Mouse (Mus musculus): Measurements from ENCODE around the gene Erich3.

The Erich3 gene

DNA sequence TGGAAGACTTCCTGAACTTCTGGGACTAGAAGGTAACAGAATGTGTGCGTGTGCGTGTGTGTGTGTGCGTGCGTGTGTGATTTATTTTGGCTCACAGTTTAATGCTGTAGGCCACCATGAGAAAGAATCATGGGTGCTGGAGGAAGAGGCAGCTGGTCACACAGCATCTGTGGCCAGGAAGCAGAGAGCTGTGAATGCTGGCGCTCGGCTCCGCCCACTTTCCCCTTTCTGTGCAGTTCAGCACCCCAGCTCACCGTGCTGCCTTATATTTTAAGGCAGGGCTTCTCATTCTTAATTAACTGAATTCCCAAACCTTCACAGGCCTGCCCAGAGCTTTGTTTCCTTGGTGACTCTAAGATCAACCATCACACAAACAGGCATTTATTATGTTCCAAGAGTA is 9.7 kb downstream of the Erich3 start:
- DNase-seq (ENCODE audit: low read depth in 1 of 2, low spot score in 2 of 2): no peak

DNA sequence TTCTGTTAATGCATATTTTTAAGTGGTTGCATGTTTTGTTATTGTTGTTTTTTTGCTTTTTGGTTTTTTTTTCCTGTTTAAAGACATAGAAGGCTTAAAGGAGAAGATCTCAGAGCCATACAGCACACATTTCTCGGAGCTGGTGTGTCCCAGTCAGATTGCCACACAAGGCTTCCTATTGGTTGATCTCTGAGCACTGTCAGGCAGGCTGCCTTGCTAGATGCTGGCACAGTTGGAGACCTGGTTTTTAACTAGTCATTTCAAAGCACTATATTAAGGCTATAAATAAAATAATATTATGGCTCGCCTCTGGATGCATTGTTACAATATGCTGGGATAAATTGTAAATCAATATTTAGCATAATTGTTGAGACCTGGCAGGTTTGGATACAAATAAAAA is 18.9 kb downstream of the Erich3 start:
- DNase-seq (ENCODE audit: low read depth in 1 of 2, low spot score in 2 of 2): no peak

DNA sequence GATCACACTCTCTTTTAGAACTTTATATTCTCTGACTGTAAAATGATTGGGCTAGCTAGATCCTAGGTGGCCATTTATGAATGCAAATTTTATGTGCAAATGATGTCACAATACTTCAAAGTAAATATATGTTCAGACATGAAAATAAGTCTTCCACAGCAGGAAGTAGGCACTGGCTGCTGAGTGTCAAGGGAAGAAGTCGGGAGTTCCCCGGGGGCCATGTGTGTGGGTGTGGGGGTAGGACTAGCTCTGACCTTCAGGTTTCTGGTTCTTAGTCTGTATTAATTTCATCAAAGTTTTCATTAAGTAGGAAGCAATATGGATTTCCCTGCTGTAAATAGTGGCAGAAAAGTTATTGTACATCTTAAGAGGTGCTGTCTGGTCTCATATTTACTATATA is 20.0 kb downstream of the Erich3 start:
- DNase-seq (ENCODE audit: low read depth in 1 of 2, low spot score in 2 of 2): no peak

DNA sequence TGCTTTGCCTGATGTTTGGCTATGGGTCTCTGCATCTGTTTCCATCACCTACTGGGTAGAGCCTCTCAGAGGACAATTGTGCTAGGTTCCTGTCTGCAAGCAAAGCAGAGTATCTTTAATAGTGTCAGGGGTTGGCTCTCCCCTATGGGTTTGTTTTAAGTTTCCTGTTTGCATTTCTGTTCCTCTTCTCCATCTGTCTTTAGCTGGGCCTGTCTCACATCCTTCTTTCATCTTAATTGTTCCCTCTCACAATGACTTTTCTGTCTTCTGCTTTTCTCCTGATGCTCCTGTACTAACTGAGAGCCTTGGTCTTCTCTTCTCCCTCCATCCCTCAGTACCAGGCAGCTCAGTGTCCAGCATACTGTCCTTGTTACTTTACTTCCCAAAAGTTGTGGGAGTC is 26.6 kb downstream of the Erich3 start:
- DNase-seq (ENCODE audit: low read depth in 1 of 2, low spot score in 2 of 2): no peak

DNA sequence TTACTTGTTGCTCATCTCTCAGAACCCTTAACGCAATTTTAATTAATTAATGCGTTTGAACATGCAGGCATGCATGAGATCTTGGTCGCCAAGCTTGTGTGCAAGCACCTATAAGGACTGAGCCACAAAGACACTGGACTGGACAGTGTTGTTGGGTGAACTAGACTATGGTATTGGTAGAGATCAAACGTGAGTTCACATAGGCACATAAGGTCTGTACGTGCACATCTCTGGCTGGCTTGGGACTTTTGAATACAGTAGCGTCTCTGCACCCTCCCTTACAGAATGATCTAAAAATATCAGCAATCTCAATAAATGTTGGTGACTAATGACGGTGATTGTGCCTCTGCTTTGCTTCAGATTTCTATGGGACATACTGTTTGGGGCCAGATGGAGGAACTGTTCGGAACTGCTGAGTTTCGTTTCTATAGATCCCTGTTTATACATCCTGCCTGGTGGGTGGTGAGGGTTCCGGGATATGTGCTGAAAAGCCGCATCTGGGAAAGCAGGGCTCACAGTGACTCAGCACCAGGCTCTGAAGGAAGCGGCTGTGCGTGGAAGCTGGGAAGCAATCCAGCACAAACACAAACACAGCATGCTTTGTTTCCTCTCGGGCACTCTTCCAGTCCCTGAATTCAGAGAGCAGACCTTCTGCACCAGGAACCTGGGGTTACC is 28.4 kb downstream of the Erich3 start:
- DNase-seq (ENCODE audit: low read depth in 1 of 2, low spot score in 2 of 2): no peak

DNA sequence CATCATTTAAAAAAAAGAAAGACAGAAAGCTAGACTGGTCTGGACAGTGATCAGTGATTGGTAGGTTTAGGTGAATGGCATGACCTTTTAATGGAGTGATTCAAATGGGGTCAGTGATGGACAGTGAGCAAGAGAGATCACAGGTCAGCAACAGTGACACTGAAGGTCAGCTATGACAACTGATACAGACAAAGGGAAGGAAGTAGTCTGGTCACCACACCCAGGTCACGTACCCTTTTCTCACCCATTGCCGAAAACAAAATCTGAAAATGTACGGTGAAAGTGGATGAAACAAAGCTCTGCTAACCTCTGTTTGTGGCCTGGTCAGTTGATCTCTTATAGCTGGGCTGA is 28.9 kb downstream of the Erich3 start:
- DNase-seq (ENCODE audit: low read depth in 1 of 2, low spot score in 2 of 2): no peak

DNA sequence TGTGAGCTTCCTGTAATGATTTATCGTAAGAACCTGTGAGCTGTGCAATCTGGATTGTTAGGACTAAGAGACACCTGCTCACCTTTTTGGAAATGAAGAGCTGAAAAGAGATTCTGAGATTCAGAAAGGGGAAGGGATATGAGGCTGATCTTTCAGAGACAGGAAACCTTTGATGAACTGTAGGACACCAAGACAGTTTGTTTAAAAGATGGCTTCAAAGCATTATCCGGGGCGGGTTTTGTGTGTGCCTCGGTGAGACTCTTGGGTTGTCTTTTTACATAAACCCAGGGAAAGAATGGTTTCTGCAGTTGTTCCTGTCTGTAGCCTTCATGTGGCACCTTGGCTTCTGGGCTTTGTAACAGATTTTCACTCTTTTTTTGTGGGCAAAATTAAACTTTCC is 30.2 kb downstream of the Erich3 start:
- DNase-seq (ENCODE audit: low read depth in 1 of 2, low spot score in 2 of 2): no peak

DNA sequence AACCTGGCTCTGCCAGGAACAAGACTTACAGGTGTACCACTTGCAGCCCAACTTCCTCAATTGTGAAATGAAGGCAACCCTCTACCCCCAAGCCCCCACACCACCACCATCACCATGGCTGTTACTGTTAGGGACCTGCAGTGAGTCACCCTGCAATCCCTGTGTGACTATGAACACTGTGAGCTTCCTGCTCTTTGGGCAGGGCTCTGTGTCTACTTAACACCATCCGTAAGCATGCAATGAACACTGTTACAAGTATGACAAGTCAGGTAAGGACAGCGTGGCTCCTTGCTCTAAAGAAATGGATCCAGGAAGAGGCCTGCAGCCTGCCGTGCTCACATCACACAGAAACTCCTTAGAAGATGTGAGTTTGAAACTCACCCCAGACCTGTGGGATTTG is 33.0 kb downstream of the Erich3 start:
- no peak for DNase-seq (ENCODE audit: low read depth in 1 of 2, low spot score in 2 of 2)

DNA sequence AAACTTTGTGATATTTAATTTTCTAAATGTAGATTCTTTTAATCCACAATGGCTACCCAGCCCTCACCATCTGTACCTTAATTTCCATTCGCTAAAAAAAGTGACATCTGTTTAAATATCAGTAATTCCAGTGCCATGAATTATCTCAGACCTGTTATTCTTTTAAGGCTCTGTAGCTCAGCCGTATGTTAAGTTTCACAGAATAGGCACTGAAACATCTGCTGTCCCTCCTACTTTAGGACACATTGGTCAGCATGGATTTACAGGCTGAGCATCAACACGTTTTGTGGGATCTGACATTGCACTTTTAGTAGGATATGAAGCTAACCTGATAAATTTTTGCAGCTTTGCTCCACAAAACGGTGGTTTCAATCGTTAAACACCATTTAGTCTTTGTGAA is 35.2 kb downstream of the Erich3 start:
- no peak for DNase-seq (ENCODE audit: low read depth in 1 of 2, low spot score in 2 of 2)

DNA sequence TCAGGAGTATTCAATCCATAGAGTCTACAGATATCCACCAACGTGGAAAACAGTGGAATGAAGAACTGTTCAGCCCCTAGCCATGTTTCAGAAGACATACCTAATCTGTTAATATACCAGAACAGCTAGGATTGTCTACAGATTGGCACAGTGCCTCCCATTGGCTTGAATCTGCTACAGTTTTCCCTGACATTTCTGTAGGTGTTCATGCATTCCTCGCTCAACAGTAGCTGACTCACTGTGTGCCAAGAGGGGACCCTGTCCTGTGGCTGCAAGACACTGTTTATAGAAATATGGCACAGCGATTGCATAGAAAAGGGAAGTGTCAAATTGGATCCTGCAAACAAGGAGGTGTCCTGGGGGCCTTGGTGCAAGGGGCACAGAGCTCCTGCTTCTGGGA is 36.6 kb downstream of the Erich3 start:
- no peak for DNase-seq (ENCODE audit: low read depth in 1 of 2, low spot score in 2 of 2)

DNA sequence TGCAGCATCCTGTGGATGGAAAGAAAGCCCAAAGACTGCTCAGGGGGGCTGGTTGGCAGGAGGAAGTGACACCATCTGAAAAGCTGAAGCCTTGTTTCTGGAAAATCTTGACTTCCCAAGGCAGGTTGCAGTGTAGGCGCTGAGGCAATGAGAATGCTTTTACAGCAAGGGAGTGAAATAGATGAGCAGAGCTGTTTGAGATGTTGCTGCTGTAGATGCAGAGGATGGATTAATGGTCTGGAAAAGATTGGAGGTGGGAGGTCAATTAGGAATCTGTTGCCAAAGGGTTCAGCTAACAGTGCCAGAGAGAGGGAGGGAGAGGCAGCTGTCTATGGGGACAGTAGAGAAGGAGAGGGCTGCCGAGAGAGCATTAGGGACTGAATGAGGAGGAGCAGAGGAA is 37.1 kb downstream of the Erich3 start:
- DNase-seq (ENCODE audit: low read depth in 1 of 2, low spot score in 2 of 2): no peak

DNA sequence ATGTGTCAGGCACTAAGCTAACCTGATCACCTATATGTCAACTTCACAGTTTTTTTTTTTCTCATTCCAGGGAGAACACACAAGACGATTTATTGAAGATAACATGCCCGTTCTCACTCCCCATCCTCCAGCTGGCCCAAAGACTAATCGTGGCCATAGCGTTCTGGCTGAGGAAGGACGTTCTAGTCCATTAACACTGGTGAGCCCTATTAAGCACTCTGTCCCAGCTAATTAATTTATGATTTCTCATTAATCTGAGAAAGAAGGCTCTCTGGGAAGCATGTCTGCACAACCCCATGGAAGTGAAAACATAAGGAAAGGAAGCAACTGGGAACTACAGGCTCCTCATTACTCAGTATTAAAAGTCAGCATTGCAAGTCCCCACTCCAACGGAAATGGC is 41.1 kb downstream of the Erich3 start:
- no peak for DNase-seq (ENCODE audit: low read depth in 1 of 2, low spot score in 2 of 2)

DNA sequence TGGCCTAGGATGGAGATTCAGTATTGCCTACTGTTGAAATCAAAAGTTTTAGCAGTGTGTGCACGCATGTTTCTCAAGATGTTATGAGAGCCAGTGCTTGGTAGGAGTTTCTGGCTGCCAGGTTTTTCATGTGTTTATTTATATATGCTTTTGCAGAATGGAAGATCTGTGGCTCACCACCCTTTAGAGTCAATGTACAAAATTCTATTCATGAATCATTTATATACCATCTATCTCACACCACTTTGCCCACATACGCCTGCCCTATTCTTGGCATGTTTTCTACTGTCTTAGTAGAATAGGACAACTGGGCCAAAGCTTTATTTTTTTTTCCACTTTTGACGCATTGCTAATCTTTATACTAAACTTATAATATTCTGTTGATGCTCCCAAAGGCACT is 44.5 kb downstream of the Erich3 start:
- no peak for DNase-seq (ENCODE audit: low read depth in 1 of 2, low spot score in 2 of 2)

DNA sequence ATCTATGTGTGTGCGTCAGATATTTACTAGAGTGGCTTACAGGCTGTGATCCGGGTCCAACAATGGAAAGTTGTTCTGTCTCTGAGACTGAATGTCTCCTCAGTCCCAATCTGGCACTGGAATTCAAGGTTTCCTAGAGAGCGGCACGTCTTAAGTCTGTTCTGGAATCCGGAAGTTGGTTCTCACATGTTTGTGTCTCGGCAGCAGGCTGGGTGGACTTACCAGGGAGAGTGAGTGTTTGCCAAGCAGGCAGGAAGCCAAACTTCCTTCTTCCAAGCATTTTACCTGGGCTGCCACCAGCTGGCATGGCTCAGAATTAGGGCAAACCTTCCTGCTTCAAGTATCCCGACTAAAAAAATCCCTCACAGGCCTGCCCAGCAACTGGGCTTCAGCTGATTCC is 59.5 kb downstream of the Erich3 start:
- DNase-seq (ENCODE audit: low read depth in 1 of 2, low spot score in 2 of 2): no peak

DNA sequence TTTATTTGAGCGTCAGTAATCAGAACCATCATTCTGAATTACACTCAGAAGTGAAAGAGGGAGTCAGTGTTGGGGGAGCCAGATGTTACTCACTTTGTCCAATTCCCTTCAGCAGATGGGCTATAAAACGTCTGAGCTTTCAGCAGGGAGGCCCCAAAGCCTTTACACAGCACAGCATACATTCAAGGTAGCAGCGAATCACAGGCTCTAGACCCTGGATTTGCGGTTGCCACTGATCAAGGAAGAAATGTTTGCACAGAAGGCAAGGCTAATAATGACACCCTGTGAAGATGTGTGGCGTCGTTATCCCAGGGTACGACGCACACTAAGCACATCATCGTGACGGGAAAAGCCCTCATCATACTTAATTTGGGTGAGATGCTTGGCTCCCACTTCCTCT is 67.8 kb downstream of the Erich3 start:
- no peak for DNase-seq (ENCODE audit: low read depth in 1 of 2, low spot score in 2 of 2)

DNA sequence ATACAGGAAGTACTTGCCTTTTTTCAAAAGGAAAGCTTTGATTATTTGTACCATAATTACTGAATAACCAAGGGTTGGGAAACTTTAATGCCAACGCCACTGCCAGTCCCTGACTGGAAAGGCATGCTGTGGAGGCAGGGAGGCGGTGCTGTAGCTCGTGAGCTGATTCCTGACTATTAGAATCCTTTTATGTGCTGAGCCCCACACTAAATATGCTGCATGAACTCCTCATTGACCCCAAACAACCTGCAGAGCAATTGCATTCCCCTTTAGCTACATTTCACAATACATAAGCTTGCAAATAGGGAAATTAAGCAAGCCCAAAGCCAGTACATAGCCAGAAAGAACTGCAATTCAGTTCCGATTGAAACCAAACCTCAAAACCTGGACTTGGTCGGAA is 77.8 kb downstream of the Erich3 start:
- no peak for DNase-seq (ENCODE audit: low read depth in 1 of 2, low spot score in 2 of 2)

DNA sequence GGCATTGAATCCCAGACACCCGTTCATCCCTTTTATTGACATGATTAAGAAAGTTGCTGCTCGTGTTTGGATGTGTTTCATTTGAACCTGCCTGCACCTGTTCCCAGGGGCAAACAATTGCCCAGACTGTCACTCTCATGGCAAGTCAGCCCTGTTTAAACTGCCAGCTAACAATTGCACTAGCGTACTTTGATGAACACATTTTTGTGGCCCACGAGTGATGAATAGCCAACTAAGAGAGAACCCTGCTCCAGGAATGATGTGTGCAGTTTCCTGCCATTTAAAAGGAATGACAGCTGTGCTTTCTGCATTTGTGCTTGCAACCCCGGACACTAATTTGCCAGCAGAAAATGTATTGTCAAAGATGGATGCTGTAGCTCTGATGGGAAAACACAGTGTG is 79.3 kb downstream of the Erich3 start:
- no peak for DNase-seq (ENCODE audit: low read depth in 1 of 2, low spot score in 2 of 2)

DNA sequence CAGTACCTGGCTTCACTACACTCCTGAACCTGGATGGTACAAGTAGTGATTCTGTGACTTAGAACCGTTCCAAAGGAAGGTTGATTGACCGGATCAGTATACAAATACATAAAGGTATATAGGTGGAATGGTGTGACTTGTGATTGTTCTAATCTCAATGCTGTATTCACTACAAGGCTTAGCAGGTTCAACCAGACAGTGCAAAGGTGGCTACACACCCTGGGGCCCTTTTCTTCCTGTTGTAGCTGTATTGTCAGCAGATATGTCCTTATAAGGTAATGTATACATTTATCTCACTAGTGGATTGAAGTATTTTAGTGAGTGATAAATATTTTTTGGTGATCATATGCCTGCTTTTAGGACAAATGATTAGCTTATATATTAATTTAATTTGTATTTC is 80.7 kb downstream of the Erich3 start:
- no peak for DNase-seq (ENCODE audit: low read depth in 1 of 2, low spot score in 2 of 2)

DNA sequence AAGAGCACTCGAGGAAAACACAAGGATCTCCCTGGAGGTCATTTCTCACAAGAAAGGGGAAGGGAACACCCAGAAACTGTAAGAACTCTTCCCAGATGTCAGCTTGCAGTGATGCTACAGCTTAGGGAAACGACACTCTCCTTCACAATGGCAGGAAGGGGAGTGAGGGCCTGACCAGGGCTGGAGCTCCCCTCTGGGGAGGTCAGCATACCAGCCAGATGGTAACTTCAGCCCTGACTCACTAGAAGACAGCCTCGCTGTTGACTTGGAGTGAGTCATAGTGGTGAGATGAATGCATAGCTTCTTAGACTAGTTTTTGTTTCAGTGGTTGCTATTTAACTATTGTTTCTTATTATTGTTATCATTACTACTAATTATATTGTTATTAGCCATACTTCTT is 90.8 kb downstream of the Erich3 start:
- no peak for DNase-seq (ENCODE audit: low read depth in 1 of 2, low spot score in 2 of 2)

DNA sequence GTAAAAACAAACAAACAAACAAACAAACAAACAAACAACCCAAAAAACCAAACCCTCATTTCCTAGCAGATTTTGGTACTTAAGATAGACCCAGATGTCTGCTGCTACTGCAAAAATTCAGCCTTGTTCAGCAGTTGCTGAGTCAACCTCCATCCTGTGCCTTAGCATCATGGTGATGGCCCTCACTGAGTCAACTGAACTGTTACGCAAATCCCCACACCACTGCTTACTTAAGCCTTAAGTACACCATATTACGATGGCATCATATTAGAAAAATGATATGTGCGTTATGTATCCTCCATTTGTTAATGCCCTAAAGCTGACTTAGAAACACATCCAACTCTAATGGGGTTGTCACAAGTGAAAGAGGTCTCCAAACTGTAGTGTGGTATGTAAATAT is 91.6 kb downstream of the Erich3 start:
- DNase-seq (ENCODE audit: low read depth in 1 of 2, low spot score in 2 of 2): no peak

DNA sequence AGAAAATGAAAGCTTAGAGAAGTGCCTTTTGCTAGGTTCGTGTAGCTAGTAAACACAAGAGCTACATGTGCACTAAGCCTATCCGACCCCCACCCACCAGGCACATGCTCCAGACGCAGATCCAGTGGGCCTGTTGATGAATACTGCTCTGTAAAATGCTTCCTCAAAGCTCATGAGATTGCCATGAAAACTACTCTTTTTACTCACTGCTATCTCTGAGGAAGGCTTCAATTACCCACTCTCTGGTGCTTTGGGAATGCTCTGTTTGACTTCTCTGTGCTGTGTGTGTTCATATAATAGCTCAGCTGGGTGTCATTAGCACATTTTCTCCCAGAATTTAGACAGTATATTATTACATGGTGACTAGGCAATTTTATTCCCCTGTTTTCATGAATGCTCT is 94.4 kb downstream of the Erich3 start:
- no peak for DNase-seq (ENCODE audit: low read depth in 1 of 2, low spot score in 2 of 2)

DNA sequence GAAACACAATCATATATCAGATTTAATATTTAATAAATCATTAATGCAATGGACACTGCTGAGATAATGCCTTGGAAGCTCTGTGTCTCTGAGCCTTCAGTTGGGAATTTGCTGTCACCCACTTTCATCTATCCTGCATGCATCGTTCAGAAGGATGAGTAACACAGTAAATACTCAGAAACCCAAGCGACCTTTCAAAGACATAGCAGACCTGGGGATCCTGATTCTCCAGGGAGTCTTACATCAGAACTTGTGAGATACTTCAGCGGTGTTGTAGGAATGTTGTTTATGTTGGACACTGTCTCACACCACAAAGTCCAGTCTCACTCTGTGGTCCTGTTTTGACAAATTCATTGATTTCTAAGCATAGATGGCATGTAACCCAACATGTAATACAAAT is 97.4 kb downstream of the Erich3 start:
- no peak for DNase-seq (ENCODE audit: low read depth in 1 of 2, low spot score in 2 of 2)

DNA sequence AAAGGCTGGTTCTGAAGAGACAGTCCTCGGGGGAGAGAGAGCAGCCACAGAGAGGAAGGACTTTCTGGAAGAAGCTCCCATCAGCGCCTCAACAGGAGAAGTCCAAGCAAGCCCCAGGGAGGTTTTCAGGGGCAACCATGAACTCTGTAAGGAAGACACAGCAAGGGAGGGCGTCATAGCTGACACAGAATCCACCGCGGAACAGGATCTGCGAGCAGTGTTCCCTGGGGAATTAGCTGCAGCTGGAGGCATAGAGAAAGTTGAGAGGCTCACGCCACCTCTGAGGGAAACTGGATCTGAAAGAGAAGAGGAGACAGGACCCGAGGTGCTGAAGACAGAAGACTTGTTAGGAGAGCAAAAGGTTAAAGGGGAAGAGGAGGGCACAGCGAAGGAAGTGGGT is 99.7 kb downstream of the Erich3 start:
- DNase-seq (ENCODE audit: low read depth in 1 of 2, low spot score in 2 of 2): no peak

DNA sequence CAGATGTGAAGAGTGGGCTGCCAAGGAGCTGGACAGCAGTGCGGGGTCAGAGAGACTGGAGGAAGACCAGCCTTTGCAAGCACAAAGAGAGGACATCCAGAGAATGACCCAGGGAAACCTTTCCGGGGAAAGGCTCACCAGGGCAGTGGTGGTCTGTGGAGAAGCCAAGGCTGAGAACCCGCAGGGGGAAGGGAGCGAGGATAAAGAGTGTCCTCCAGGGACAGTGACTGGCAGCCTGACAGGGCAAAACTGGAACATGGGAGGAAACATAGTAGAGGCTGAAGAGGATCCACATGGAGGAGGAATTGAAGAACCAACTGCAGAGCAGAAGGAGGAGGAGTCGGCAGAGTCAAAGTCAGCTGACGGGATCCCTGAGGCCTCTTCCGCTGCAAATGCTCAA is 100.5 kb downstream of the Erich3 start:
- no peak for DNase-seq (ENCODE audit: low read depth in 1 of 2, low spot score in 2 of 2)

All from monocyte, adult 2 months (primary cell).